Mouse (Mus musculus) liver, embryonic 16.5 days (tissue): ENCODE measurements around the gene Reep3. TPM values are rescaled to one million over a fixed set of nuclear protein-coding genes. Genes with fewer than 3 reads are reported as not detected.
A peak's percentile ranks its signal among the peaks of the same experiment; 100 is the strongest.
"Not testable (repeated sequence)": the region's sequence is repeated elsewhere in the genome, so short reads cannot be mapped to it uniquely, and the experiment has no call there.

Experiments used
- ATAC-seq: fragments of 200-750 bp; cut with Nextera tagmentation; 2 replicates; pipeline ENCODE4 v1.8.0; 2017; ENCODE audit warnings: low read depth, mild to moderate bottlenecking, moderate number of reproducible peaks, moderate library complexity
- H3K27ac ChIP-seq: fragments of 300-500 bp; sonication (generic); 2 replicates; pipeline ENCODE4 v1.5.1; 2014; ENCODE audit warnings: mild to moderate bottlenecking, low read length
- H3K27me3 ChIP-seq: fragments of 300-500 bp; sonication (generic); 2 replicates; pipeline ENCODE4 v1.6.1; 2014; ENCODE audit warnings: low read depth, low read length, mixed read lengths; ENCODE audit not compliant: control insufficient read depth, insufficient read depth
- H3K36me3 ChIP-seq: fragments of 300-500 bp; sonication (generic); 2 replicates; pipeline ENCODE4 v1.6.1; 2014; ENCODE audit warnings: mild to moderate bottlenecking; ENCODE audit not compliant: control insufficient read depth, insufficient read depth
- H3K4me1 ChIP-seq: fragments of 300-500 bp; sonication (generic); 2 replicates; pipeline ENCODE4 v1.6.1; 2014; ENCODE audit warnings: low read depth, low read length, mixed read lengths; ENCODE audit not compliant: control insufficient read depth
- H3K4me2 ChIP-seq: fragments of 300-500 bp; sonication (generic); 2 replicates; pipeline ENCODE4 v1.6.1; 2014; ENCODE audit warnings: low read depth, low read length, mixed read lengths
- H3K4me3 ChIP-seq: fragments of 300-500 bp; sonication (generic); 2 replicates; pipeline ENCODE4 v1.5.1; 2014; ENCODE audit warnings: low read depth, mild to moderate bottlenecking, low read length
- H3K9ac ChIP-seq: fragments of 300-500 bp; sonication (generic); 2 replicates; pipeline ENCODE4 v1.6.1; 2014; ENCODE audit warnings: low read depth, low read length
- H3K9me3 ChIP-seq: fragments of 300-500 bp; sonication (generic); replicated peaks from 2 replicates; pipeline ENCODE4 v1.6.1; 2016; ENCODE audit warnings: low read length; ENCODE audit not compliant: control insufficient read depth
- WGBS: fragments of 180-500 bp; shearing (Covaris S2); extraction: QIAGEN DNeasy Blood & Tissue Kit; methylation state at CpG from one replicate; pipeline ENCODE4 v1.1.7; 2014; ENCODE audit not compliant: insufficient replicate concordance; 5-methylcytosine and 5-hydroxymethylcytosine counted together
- polyA plus RNA-seq: library from polyadenylated mRNA; unstranded; fragments of >200 nt; fragmentation: Nextera tagmentation; extraction: Ambion mirVana; gene quantifications from 2 replicates; pipeline ENCODE4 v1.2.1, GENCODE M21; 2015

The Reep3 gene
- polyA plus RNA-seq, 1 experiment from 2014 or later, result 10.0 TPM

DNA sequence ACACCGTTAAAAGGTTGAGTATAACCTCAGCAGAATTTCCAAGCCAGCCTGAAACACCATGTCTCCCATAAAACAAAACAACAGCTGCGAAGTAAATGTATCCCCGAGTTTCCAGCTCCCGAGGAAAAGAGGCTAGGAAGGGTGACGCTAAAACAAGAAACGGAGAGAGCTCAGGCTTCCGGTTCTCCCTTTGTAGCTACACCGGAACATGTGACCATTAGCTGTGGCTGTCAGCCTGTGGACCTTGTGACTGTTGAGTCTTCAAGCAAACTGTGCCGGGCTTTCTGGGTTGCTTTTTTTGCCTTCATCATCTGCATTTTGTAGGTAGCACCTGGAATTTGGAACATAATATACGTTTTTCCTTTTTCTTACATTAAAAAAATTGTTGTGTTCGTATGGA is 17.1 kb upstream of the Reep3 start:
- H3K36me3 ChIP-seq, result no peaks in the 10 kb centered on the region
- ATAC-seq, result no peak
- peaks cover 11% of the 10 kb centered on the region for H3K4me1 ChIP-seq
- H3K4me2 ChIP-seq, result no peak overlapping the region
- no peaks in the 10 kb centered on the region for H3K27me3 ChIP-seq
- H3K27ac ChIP-seq, result no peak overlapping the region
- H3K9ac ChIP-seq, result no peak overlapping the region
- H3K4me3 ChIP-seq, result no peak overlapping the region
- H3K9me3 ChIP-seq, result no peaks in the 10 kb centered on the region
- WGBS, result 76% methylated on average over 11 of the region's 11 CpGs

DNA sequence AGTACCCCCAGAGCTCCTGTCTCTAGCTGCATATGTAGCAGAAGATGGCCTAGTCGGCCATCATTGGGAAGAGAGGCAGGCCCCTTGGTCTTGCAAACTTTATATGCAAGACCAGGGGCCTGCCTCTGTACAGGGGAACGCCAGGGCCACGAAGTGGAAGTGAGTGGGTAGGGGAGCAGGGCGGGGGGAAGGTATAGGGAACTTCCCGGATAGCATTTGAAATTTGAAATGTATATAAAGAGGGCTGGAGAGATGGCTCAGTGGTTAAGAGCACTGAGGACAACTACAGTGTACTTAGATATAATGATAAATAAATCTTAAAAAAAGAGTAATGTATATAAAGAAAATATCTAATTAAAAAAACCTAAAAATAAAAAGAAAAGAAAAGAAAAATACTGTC is 16.2 kb upstream of the Reep3 start:
- 43% methylated on average over 5 of the region's 5 CpGs for WGBS
- ATAC-seq, result not testable (repeated sequence)
- peaks cover 12% of the 10 kb centered on the region for H3K4me1 ChIP-seq

DNA sequence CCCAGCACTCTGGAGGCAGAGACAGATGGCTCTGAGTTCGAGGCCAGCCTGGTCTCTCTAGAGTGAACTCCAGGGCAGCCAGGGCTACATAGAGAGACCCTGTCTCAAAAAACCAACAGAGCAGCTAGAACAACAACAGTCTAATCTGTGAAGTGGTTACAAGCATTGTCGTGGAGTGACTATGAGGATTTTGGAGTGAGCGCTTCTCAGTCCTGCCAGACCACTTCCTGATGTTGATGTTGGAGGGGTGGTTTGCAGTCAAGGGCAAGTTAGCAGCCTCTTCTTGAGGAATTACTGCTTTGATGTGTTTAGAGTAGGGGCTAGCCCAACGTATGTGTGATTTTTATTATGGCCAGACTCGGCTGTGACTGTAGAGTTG is 15.0 kb upstream of the Reep3 start:
- H3K4me2 ChIP-seq, result no peak overlapping the region
- peaks cover 13% of the 10 kb centered on the region for H3K4me1 ChIP-seq
- H3K9ac ChIP-seq, result no peak overlapping the region
- H3K4me3 ChIP-seq, result no peak overlapping the region
- H3K27ac ChIP-seq, result no peak overlapping the region
- H3K9me3 ChIP-seq, result no peaks in the 10 kb centered on the region
- H3K36me3 ChIP-seq, result no peaks in the 10 kb centered on the region
- no peaks in the 10 kb centered on the region for H3K27me3 ChIP-seq
- ATAC-seq, result no peak
- WGBS, result 40% methylated on average over 5 of the region's 5 CpGs

More for the DNA sequence above, 16.2 kb upstream of the Reep3 start:
- not testable (repeated sequence) for H3K9ac ChIP-seq, H3K4me3 ChIP-seq, H3K27me3 ChIP-seq, H3K36me3 ChIP-seq, H3K4me2 ChIP-seq, H3K9me3 ChIP-seq, H3K27ac ChIP-seq

DNA sequence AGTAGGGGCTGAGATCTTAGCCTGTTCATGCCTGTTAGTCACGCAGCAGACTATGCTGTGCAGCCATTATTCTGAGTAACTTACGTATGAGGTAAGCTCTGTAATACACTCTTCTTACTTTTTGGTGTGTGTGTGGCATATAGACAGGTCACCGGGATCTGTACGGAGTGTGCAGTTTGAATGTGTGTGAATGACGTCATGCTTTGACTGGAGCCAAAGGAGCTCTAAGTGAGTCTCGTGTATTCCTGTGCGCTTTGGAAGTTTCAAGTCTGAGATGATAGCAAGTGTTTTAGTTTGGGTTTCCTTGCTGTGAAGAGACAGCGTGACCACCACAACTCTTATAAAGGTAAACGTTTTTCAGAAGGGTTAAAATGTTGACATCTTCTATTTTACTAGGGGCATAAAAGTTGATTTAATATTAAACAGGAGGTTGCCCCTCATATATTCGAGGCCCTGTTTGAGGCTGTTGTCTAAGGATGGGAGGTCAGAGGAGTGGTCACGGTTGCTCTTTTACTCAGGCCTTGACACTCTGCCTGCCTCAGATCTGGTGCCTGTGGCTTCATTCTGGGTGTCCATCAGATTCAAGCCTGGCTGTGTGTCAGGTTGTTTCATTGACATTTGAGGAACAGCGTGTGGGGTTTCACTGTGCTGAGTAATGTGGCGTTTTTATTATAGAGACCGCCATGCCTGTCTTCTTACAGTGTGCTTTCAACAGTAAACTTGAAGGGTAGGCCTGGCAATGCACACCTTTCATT is 14.5 kb upstream of the Reep3 start:
- ATAC-seq, result no peak
- H3K4me3 ChIP-seq, result no peak overlapping the region
- no peak overlapping the region for H3K9ac ChIP-seq
- H3K4me1 ChIP-seq, result peaks cover 15% of the 10 kb centered on the region
- H3K9me3 ChIP-seq, result no peaks in the 10 kb centered on the region
- no peak overlapping the region for H3K4me2 ChIP-seq
- no peaks in the 10 kb centered on the region for H3K27me3 ChIP-seq
- H3K27ac ChIP-seq, result no peak overlapping the region
- no peaks in the 10 kb centered on the region for H3K36me3 ChIP-seq
- 71% methylated on average over 14 of the region's 14 CpGs for WGBS

DNA sequence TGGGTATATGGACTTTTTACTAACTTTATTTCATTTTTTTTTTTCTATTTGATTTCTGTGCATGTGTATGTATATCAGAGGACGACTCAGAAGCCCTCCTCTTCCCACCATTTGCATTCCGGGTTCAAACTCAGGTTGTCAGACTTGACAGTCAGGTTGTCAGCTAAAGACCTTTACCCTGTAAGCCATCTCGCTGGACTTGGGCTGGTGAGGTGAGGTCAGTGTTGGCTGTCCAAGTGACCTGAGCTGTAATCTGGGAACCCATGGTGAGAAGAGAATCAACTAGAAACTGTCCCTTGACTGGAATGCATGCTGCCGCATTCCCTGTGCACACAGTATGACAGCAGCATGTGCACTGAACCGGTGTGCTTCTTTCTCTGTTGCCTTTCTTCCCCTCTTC is 12.9 kb upstream of the Reep3 start:
- 69% methylated on average over 5 of the region's 5 CpGs for WGBS
- Histone ChIP-seq H3K4me2 (no peak overlapping the region), H3K27ac (no peak overlapping the region), H3K9ac (no peak overlapping the region), H3K4me1 (peaks cover 21% of the 10 kb centered on the region), H3K4me3 (no peak overlapping the region), H3K27me3 (no peaks in the 10 kb centered on the region), H3K36me3 (no peaks in the 10 kb centered on the region), H3K9me3 (no peaks in the 10 kb centered on the region)
- no peak; the same call in 1 of the 2 replicates for ATAC-seq

DNA sequence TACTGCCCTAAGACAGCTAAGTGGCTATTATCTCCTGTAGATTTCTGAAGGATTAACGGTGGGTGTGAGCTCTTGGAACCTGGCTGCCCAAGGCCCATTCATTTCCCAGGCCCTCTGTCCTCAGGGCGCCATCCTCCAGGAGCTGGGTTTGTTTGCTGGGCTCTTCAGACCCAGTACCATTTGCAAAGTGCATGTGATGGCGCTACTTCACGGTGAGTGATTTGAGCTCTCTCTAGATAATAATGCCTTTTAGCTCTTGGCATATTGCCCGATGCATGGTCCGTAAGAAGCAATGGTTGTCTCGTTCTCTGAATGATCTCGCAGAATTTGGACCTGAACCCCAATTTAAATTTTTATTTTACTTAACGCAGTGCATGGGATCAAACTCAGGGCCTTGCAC is 11.4 kb upstream of the Reep3 start:
- Histone ChIP-seq H3K9me3 (no peaks in the 10 kb centered on the region), H3K36me3 (no peaks in the 10 kb centered on the region), H3K27ac (no peak overlapping the region), H3K27me3 (no peaks in the 10 kb centered on the region), H3K9ac (no peak overlapping the region), H3K4me1 (peaks cover 30% of the 10 kb centered on the region), H3K4me2 (no peak overlapping the region), H3K4me3 (no peak overlapping the region)
- 69% methylated on average over 9 of the region's 9 CpGs for WGBS
- no peak for ATAC-seq

DNA sequence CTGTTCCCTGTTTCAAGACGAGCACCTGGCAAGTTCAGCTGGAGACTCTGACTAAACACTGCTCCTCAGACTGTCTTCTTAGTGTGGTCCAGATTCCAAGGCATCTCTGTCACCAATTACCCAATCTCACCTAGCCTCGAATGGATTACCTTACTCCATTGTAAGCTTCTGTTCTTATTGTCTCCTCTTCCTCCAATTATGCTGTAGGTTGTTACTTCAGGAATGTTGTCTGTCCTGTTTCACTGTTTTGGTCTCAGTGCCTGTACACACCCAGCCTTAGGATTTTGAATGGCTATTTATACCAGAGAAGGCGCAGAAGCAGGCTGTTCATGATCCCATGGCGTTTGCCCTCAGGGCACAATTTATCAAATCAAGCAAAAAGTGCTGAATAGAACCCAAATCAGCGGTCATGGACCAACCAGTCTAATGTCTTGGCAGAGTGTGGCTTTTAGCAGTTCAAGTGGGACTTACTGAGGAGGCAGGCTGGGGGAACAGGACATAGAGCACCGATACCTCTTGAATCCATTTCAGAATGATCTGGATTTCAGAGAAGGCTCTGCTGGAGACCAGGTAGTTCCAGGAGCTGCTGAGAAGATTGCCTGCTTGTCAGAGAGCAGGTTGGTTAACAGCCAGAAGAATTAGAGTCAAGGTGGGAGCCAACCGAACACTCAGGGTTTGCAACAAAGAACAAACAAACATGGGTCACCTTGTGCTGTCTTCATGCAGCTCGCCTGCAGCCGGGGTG is 10.4 kb upstream of the Reep3 start:
- H3K4me1 ChIP-seq, result peaks cover 35% of the 10 kb centered on the region
- ATAC-seq, result no peak
- no peak overlapping the region for H3K4me2 ChIP-seq
- H3K9me3 ChIP-seq, result no peaks in the 10 kb centered on the region
- H3K27ac ChIP-seq, result 0 out of 2 replicates have a peak overlapping the region, but pooled peaks have one; percentile 10
- H3K36me3 ChIP-seq, result no peaks in the 10 kb centered on the region
- 63% methylated on average over 9 of the region's 9 CpGs for WGBS
- H3K9ac ChIP-seq, result no peak overlapping the region
- H3K27me3 ChIP-seq, result no peaks in the 10 kb centered on the region
- H3K4me3 ChIP-seq, result no peak overlapping the region

DNA sequence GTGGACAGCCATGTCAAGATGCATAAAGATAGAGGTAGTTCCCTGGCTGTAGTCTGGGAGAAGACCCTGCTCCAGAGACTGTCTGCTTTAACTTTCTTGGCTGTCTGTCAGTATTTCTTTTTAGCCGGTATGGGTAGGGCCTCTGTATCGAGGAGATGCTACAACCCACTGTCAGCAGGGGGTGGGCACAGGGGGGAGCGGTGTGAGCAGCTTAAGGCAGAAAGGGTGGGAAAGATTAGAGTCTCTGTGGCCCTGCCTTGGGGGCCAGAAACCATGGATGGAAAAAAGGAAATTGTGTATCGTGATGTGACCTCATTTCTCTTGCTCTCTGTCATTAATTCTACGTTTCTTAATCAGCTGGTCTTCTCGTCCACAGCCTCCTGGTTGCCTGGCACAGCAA is 9.7 kb upstream of the Reep3 start:
- no peak for ATAC-seq
- Histone ChIP-seq H3K4me3 (no peak overlapping the region), H3K9ac (no peak overlapping the region), H3K4me2 (no peak overlapping the region), H3K36me3 (no peaks in the 10 kb centered on the region), H3K9me3 (no peaks in the 10 kb centered on the region), H3K4me1 (peaks cover 35% of the 10 kb centered on the region), H3K27me3 (no peaks in the 10 kb centered on the region), H3K27ac (no peak overlapping the region)
- WGBS, result 62% methylated on average over 6 of the region's 6 CpGs
